Mouse (Mus musculus) thymus, postnatal 14 days (tissue): Measurements from ENCODE around the gene Ces1e.

Experiments
- DNase-seq: peaks from one replicate; pipeline ENCODE4 v3.0.0; 2021

Gene Ces1e

DNA sequence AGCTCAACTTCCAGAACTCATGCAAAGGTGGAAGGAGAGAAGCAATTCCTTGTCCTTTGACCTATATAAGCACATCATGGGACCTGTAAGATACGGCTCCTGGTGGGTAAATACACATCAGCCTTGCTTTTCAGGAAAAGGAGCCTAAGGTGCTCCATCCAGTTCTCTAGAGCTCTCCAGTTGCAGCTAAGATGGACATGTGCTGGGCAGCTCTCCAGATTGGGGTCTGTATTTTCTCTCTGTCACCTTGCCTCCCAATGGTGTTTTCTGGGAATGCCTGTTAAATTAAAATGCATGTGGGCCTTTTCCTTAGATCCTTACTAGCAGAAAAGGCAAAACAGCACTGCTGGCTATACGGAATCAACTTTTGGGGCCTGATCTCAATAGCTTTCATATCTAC lies 54.9 kb downstream of the Ces1e start:
- DNase-seq: no peak

DNA sequence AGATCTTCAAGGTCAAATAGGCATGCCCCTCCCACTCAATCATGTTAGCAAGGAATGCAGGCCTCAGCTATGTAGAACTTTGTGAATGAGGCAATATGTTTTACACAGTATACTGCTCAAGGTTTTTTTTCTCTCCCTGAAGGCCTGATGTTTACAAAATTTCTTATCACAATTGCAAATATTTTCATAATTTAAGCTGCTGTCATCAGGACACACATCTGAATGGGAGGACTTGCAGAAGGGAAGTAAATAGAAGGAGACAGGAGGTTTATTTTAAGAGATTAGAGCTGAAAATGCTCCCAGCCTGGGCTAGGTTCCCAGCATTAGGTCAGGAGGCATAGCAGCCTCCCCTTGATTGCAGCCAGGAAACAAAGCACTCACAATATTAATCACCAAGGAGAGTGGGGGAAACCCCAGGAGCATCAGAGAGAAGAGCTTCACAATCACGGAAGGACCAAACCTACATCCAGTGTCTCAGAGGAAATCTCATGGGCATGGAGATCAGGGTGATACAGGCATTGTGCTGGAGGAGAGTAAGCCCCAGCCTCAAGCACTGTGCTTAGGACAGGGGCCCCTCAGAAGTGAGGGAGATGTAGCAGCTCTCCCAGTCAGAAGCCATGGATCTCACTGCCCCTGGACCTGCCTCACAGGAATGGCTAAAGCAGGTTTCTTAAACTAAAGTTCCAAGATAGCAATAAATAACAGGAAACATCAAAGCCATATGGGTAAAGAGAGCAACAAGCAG lies 57.4 kb downstream of the Ces1e start:
- DNase-seq: no peak

DNA sequence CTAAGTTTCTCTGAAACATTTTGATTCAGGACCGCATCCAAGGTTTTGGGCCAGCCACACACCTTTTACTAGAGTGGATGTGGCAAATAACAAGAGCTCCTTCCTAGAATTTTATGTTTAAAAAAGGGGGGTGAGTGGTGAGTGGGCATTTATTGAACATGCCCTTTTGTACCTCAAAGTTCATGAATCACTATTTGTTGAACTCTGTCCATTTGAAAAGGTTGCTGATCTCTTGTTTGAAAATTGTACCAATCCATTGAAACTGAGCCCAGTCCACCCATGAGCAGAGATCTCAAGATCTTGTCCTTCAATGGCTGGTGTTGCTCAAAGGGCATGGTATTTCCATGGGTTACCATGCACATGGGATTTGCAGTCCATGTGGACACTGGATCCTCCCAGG lies 66.1 kb downstream of the Ces1e start:
- DNase-seq: no peak

DNA sequence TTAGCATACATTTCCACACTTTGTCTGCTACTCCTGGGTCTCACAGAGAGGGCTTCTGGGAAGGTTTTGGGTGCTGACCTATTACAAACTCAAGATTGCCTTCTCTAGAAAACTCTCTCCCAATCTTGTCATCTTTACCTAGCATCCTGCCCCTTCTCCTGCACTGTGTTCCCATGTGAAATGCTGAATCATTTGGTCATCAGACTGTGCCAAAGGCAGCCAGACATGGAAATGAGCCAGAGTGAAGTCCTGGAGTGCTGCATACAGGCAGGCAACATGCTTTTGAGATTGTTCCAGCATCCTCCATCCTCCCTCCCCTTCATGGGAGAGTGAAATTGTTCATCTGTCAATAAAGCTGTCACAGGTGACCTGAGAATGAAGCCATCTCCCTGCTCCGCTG lies 78.0 kb downstream of the Ces1e start:
- DNase-seq: no peak
